Mouse (Mus musculus): ENCODE data around the gene Grb2.

DNA sequence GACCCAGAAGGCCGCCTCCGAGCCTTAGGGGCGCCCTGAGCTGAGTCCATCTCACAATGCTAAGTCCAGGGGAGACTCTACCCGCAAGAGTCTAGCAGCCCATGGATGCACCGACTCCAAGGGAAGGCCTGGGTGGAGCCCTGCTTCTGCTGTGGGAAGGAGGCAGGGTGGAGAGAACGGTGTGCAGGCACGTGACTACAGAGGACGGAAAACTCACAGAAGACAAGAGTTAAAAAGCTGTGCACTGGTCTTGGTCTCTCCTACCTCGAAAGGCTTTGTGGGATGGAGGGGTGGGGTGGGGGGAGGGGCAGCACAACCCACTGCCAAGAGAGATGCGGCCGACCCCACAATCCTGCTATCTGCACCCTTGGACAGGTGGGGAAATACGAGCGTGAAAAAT lies 64.1 kb downstream of the Grb2 start:
- no peak for TF ChIP-seq POLR2A (IDR thresholded peaks at IDR 0.05; ENCODE audit: control insufficient read depth, extremely low read depth, insufficient read depth, low read length, poor library complexity)
- no peak for TF ChIP-seq CTCF (IDR thresholded peaks at IDR 0.05; ENCODE audit: borderline replicate concordance, control insufficient read depth, extremely low read depth, insufficient read depth, low read length, poor library complexity)
